Mouse (Mus musculus): Measurements from ENCODE around the gene Ankib1. TPM values are rescaled to one million over a fixed set of nuclear protein-coding genes. Genes with fewer than 3 reads are reported as not detected.
"Not testable (repeated sequence)": the region's sequence is repeated elsewhere in the genome, so short reads cannot be mapped to it uniquely, and the experiment has no call there.

Gene Ankib1
- total RNA-seq (2021), result 10 to 100 TPM; 21.8 to 24.0 TPM

GRCm38 (mm10) chr5:3802433-3803291 lies at the start of gene Ankib1, which contains the start of gene Krit1:
Ankib1 (minus strand) TSS chr5:3802925.
Krit1 (plus strand) TSS chr5:3803184.
- intact Hi-C loops (cut with DNase I), result loop anchor here (2.0 kb wide), 1 partner anchor 156 kb away; no protein-coding TSS in a partner anchor
- peak; percentile 87 to 90 for DNase-seq

- intact Hi-C loops (cut with DNase I), result no loop called here
- DNase-seq, result peak in 1 of 2 experiments; percentile 1
Measured at GRCm38 (mm10) chr5:3845026-3845425, 42.3 kb upstream of the Ankib1 start, which contains the start of gene Lrrd1. Lrrd1 (plus strand) TSS chr5:3845173.

GRCm38 (mm10) chr5:3834107-3834506 lies 31.4 kb upstream of the Ankib1 start:
- no peak for DNase-seq
- intact Hi-C loops (cut with DNase I), result no loop called here

- intact Hi-C loops (cut with DNase I), result no loop called here
- no peak for DNase-seq
Measured at GRCm38 (mm10) chr5:3808472-3808871, 5.7 kb upstream of the Ankib1 start.

GRCm38 (mm10) chr5:3803292-3804165 lies 804 bp upstream of the Ankib1 start:
- DNase-seq, result no peak
- intact Hi-C loops (cut with DNase I), result loop anchor here (2.0 kb wide), 1 partner anchor 157 kb away; no protein-coding TSS in a partner anchor

GRCm38 (mm10) chr5:3801672-3802432 lies 873 bp downstream of the Ankib1 start:
- intact Hi-C loops (cut with DNase I), result loop anchor here (2.0 kb wide), 1 partner anchor 155 kb away; no protein-coding TSS in a partner anchor
- DNase-seq, result no peak

- intact Hi-C loops (cut with DNase I), result no loop called here
- DNase-seq, result no peak
Measured at GRCm38 (mm10) chr5:3800881-3801280, 1.8 kb downstream of the Ankib1 start.

- intact Hi-C loops (cut with DNase I), result no loop called here
- DNase-seq, result no peak
Measured at GRCm38 (mm10) chr5:3800041-3800440, 2.7 kb downstream of the Ankib1 start.

- intact Hi-C loops (cut with DNase I); DNase-seq: not testable (repeated sequence)
Measured at GRCm38 (mm10) chr5:3798656-3799055, 4.1 kb downstream of the Ankib1 start.

GRCm38 (mm10) chr5:3797101-3797500 lies 5.6 kb downstream of the Ankib1 start:
- intact Hi-C loops (cut with DNase I), result not testable (repeated sequence)

GRCm38 (mm10) chr5:3791048-3791447 lies 11.7 kb downstream of the Ankib1 start:
- no peak for DNase-seq
- intact Hi-C loops (cut with DNase I), result no loop called here

More at GRCm38 (mm10) chr5:3797101-3797500, 5.6 kb downstream of the Ankib1 start:
- not testable (repeated sequence) for DNase-seq

- intact Hi-C loops (cut with DNase I), result no loop called here
- no peak for DNase-seq
Measured at GRCm38 (mm10) chr5:3787548-3787947, 15.2 kb downstream of the Ankib1 start.

GRCm38 (mm10) chr5:3784751-3785496 lies 17.8 kb downstream of the Ankib1 start:
- DNase-seq, result no peak
- intact Hi-C loops (cut with DNase I), result no loop called here

- no peak for DNase-seq
- intact Hi-C loops (cut with DNase I), result no loop called here
Measured at GRCm38 (mm10) chr5:3783947-3784681, 18.6 kb downstream of the Ankib1 start.

GRCm38 (mm10) chr5:3782670-3783069 lies 20.1 kb downstream of the Ankib1 start:
- no peak for DNase-seq
- intact Hi-C loops (cut with DNase I), result no loop called here

- DNase-seq, result no peak
- intact Hi-C loops (cut with DNase I), result no loop called here
Measured at GRCm38 (mm10) chr5:3772017-3772416, 30.7 kb downstream of the Ankib1 start.

- intact Hi-C loops (cut with DNase I), result no loop called here
- no peak for DNase-seq
Measured at GRCm38 (mm10) chr5:3771512-3771911, 31.2 kb downstream of the Ankib1 start.

GRCm38 (mm10) chr5:3750536-3750935 lies 52.2 kb downstream of the Ankib1 start:
- DNase-seq; intact Hi-C loops (cut with DNase I): not testable (repeated sequence)

- DNase-seq, result peak in 1 of 2 experiments; percentile 5
- intact Hi-C loops (cut with DNase I), result loop anchor here (5.0 kb wide), 1 partner anchor 86 kb away; no protein-coding TSS in a partner anchor
Measured at GRCm38 (mm10) chr5:3732846-3733245, 69.9 kb downstream of the Ankib1 start.

All from heart, postnatal 36 days (tissue).